Mouse (Mus musculus): ENCODE data around the gene Zbed6.

Zbed6 gene

GRCm38 (mm10) chr1:133661203-133661933, 683 bp upstream of the Zbed6 start, which contains the start of gene Gm38394:
Gene Gm38394, minus strand, starts transcription at chr1:133661318.
- DNase-seq: peak; percentile 94

GRCm38 (mm10) chr1:133658878-133659277, 1.8 kb downstream of the Zbed6 start:
- no peak for DNase-seq

- no peak for DNase-seq
These were observed 3.9 kb downstream of the Zbed6 start for GRCm38 (mm10) chr1:133656811-133657210.

- DNase-seq: no peak
These were observed 7.7 kb downstream of the Zbed6 start for GRCm38 (mm10) chr1:133653033-133653432.

GRCm38 (mm10) chr1:133650288-133651055, 10.2 kb downstream of the Zbed6 start:
- DNase-seq: no peak

- DNase-seq: no peak
These were observed 15.0 kb downstream of the Zbed6 start for GRCm38 (mm10) chr1:133645652-133646051.

GRCm38 (mm10) chr1:133641163-133641562, 19.5 kb downstream of the Zbed6 start:
- DNase-seq: no peak

GRCm38 (mm10) chr1:133638517-133638916, 22.2 kb downstream of the Zbed6 start:
- no peak for DNase-seq

GRCm38 (mm10) chr1:133632168-133632567, 28.5 kb downstream of the Zbed6 start:
- no peak for DNase-seq

- no peak for DNase-seq
These were observed 35.6 kb downstream of the Zbed6 start for GRCm38 (mm10) chr1:133625052-133625451.

GRCm38 (mm10) chr1:133618311-133618710, 42.4 kb downstream of the Zbed6 start:
- DNase-seq: no peak

- DNase-seq: no peak
These were observed 42.8 kb downstream of the Zbed6 start for GRCm38 (mm10) chr1:133617908-133618307.

- DNase-seq: no peak
These were observed 46.9 kb downstream of the Zbed6 start for GRCm38 (mm10) chr1:133613817-133614216.

- DNase-seq: no peak
These were observed 49.2 kb downstream of the Zbed6 start for GRCm38 (mm10) chr1:133611436-133611835.

- DNase-seq: peak; percentile 4
These were observed 50.1 kb downstream of the Zbed6 start for GRCm38 (mm10) chr1:133610601-133611000.

- DNase-seq: peak; percentile 96
These were observed 50.7 kb downstream of the Zbed6 start, which contains the start of gene Snrpe for GRCm38 (mm10) chr1:133609771-133610502. Gene Snrpe, minus strand, starts transcription at chr1:133610291.

Measured in right cerebral cortex, adult 18-20 months (tissue).